Mouse (Mus musculus): ENCODE measurements around the gene Itpkb. TPM values are rescaled to one million over a fixed set of nuclear protein-coding genes. Genes with fewer than 3 reads are reported as not detected.
"Not testable (repeated sequence)": the region's sequence is repeated elsewhere in the genome, so short reads cannot be mapped to it uniquely, and the experiment has no call there.

Gene Itpkb
- polyA plus RNA-seq, 1 experiment from 2014 or later, result 5.0 TPM

DNA sequence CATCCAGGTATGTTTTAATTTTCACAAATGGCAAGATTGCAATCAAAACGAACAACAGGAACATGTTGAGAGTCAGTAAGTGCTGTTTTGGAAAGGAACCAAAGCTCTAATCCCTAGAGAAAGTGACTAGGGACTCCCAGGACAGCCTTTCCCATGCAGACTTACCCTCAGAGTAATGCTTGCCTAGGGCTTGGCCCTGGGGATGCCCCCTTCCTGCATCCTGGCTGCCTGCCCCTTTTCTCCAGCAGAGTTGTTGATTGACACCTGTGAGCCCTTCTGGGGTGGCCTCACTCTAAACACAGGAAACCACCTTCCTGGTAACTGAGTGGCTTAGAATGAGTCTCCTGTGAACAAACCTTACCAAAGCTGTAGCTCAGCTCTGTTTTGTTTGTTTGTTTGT, 58.2 kb downstream of the Itpkb start:
- peak overlapping the region; percentile 76 for H3K4me2 ChIP-seq
- H3K4me1 ChIP-seq, result peaks cover 65% of the 10 kb centered on the region
- 26% methylated on average over 1 of the region's 1 CpGs for WGBS
- H3K27me3 ChIP-seq (replicated peaks), result no peaks in the 10 kb centered on the region
- peak overlapping the region; percentile 38; the same call in 1 of the 2 replicates for H3K9ac ChIP-seq
- H3K36me3 ChIP-seq, result no peaks in the 10 kb centered on the region
- no peak for ATAC-seq (ENCODE audit: extremely low read depth, insufficient number of reproducible peaks, low FRiP score, low TSS enrichment)
- no peaks in the 10 kb centered on the region for H3K9me3 ChIP-seq
- peak overlapping the region; percentile 86 for H3K27ac ChIP-seq (replicated peaks)
- no peak overlapping the region for H3K4me3 ChIP-seq

DNA sequence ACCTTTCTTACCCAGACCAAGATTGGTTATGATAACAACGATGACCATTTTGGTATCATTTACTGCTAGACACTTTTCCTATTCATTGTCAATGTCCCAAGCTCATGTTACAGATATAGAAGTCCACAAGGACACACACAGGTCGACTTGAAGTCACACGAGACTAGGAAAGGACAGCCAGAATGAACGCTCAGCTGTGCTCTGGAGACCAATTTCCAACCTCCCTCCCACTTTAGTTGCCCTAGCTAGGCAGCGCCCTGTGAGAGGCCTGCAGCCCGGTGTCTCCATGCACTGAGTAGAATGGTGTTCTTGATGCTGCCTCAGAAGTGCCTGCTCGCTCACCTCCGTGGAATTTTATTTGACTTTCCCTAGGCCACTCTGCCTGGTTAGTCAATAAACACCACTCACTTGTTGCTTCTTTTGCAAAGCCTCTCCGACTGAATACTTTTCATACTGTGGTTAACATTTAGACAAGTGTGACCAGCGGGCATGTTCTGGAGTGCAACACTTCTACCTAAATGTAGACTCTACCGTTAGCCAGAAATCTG, 59.0 kb downstream of the Itpkb start:
- H3K4me3 ChIP-seq; ATAC-seq (ENCODE audit: extremely low read depth, insufficient number of reproducible peaks, low FRiP score, low TSS enrichment); H3K4me2 ChIP-seq; H3K9ac ChIP-seq; H3K36me3 ChIP-seq; H3K27me3 ChIP-seq (replicated peaks); H3K9me3 ChIP-seq: not testable (repeated sequence)
- WGBS, result 78% methylated on average over 11 of the region's 11 CpGs
- Histone ChIP-seq H3K4me1 (peaks cover 67% of the 10 kb centered on the region), H3K27ac (replicated peaks) (0 out of 2 replicates have a peak overlapping the region, but pooled peaks have one; percentile 9)

DNA sequence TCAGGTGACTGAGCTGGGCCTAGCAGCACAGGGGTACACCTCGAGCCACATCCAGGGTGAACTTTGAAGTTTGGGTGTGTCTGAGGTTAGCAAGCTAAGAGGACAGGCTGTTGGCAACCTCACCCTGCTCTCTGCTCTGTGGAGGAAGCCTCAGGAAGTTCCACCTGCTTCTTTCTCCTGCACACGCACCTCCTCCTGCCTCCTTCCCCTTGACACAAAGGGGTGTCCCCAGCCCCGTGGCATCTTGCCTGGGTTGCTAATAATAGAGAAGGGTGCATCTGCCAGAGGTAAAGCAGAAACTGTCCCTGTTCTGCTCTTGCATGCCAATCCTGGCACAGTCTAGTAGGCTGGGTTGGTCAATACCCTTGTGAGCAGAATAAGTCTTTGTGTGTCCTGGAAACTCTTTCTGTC, 60.0 kb downstream of the Itpkb start:
- WGBS, result 56% methylated on average over 3 of the region's 3 CpGs
- Histone ChIP-seq H3K4me2 (no peak overlapping the region), H3K36me3 (no peaks in the 10 kb centered on the region), H3K9ac (no peak overlapping the region), H3K4me3 (no peak overlapping the region), H3K4me1 (peaks cover 57% of the 10 kb centered on the region), H3K27ac (replicated peaks) (0 out of 2 replicates have a peak overlapping the region, but pooled peaks have one; percentile 32), H3K9me3 (no peaks in the 10 kb centered on the region), H3K27me3 (replicated peaks) (no peaks in the 10 kb centered on the region)
- ATAC-seq (ENCODE audit: extremely low read depth, insufficient number of reproducible peaks, low FRiP score, low TSS enrichment), result no peak

DNA sequence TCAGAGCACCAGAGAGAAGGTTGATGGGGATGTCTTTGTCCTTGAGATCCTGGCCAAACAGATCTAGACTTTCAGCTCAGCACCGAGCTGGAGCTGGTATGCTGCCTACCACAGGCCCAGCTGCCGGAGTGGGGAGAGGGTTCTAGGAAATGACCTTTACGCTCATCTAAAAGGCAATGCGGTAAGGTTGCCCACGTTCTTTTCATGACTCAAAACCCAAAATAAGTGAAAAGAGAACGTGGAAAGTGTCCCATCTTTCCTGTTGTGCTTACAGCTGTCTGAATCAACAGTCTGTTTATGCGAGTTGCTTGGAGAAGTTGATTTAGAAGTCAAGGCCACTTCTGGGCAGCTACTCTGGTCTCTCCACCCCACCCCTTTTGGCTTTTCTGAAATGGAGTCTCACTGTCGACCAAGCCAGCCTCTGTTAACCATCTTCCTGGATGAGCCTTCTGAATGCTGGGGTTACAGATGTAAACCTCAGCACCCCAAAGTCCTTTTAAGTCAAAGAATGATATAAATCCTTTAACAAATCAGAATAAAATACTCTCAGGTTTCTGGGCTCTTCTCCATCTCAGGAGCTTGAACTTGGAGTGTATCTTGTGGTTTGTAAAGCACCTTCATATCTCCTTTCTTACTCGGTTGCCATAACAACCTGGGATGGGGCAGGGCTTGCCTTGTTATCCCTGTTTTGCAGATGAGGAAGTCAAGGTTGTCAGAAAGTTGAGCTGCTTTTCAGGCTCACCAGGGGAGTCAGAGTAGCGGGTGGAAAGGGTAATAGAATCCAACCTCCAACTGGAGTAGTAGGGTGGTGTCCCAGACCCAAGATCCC, 60.7 kb downstream of the Itpkb start:
- 72% methylated on average over 10 of the region's 10 CpGs for WGBS
- peaks cover 52% of the 10 kb centered on the region for H3K4me1 ChIP-seq

DNA sequence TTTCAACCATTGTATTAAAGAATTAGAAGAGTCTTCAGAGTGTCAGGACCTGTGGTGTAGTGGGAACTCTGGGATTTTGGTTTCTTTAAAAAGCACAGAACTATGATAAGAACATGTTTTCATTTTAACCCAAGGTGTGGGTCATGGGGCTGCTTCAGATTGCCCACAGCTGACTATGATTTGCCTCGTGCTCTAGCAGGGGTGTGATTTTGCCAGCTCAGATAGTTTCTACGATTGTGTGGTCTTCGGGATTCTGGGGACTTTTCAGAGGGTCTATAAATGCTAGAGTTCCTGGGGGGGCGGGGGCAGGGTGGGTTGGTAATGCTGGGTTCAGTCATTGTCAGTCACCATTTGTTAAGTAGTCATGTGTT, 61.3 kb downstream of the Itpkb start:
- no peak for ATAC-seq (ENCODE audit: extremely low read depth, insufficient number of reproducible peaks, low FRiP score, low TSS enrichment)
- no peak overlapping the region for H3K9ac ChIP-seq
- H3K4me3 ChIP-seq, result no peak overlapping the region
- H3K36me3 ChIP-seq, result no peaks in the 10 kb centered on the region
- 77% methylated on average over 4 of the region's 4 CpGs for WGBS
- H3K4me2 ChIP-seq, result no peak overlapping the region
- no peaks in the 10 kb centered on the region for H3K27me3 ChIP-seq (replicated peaks)
- no peaks in the 10 kb centered on the region for H3K9me3 ChIP-seq
- H3K27ac ChIP-seq (replicated peaks), result no peak overlapping the region
- peaks cover 47% of the 10 kb centered on the region for H3K4me1 ChIP-seq

More for the DNA sequence above, 60.7 kb downstream of the Itpkb start:
- H3K27me3 ChIP-seq (replicated peaks), result no peaks in the 10 kb centered on the region
- no peak for ATAC-seq (ENCODE audit: extremely low read depth, insufficient number of reproducible peaks, low FRiP score, low TSS enrichment)
- H3K36me3 ChIP-seq, result no peaks in the 10 kb centered on the region
- H3K4me2 ChIP-seq, result no peak overlapping the region
- H3K9me3 ChIP-seq, result no peaks in the 10 kb centered on the region
- no peak overlapping the region for H3K9ac ChIP-seq
- 0 out of 2 replicates have a peak overlapping the region, but pooled peaks have one; percentile 32 for H3K27ac ChIP-seq (replicated peaks)
- H3K4me3 ChIP-seq, result no peak overlapping the region

DNA sequence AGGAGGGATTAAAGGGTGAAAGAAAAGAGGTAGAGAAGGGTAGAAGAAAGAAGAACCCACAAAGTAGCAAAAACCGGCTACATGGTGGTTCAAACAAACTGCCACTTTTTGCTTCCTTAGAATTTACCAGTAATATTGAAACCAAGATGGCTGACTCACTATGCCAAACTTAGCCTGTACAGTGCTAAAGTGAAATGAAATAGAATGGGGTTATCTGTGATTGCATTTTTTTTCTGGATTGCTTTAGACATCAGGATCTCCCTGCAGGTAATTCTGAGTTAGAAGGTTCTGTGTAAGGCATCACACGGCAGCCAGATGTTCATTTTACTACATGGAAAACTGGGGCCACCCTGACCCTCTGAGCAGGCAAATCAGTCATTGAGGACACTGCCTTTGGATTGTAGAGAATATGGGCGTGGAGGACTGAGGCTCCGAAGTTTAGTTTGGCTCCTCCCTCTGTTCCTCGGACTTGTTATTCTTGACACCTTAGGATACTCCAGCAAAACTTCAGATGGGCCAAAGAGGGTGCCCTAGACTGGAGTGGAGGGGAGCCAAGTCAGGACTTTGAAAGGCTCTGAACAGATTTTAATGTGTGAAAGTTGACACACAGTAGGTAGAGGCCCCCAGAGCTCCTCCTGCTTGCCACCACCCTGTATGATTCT, 62.0 kb downstream of the Itpkb start:
- peaks cover 42% of the 10 kb centered on the region for H3K4me1 ChIP-seq
- H3K4me3 ChIP-seq, result no peak overlapping the region
- 79% methylated on average over 5 of the region's 5 CpGs for WGBS
- no peak overlapping the region for H3K4me2 ChIP-seq
- no peak for ATAC-seq (ENCODE audit: extremely low read depth, insufficient number of reproducible peaks, low FRiP score, low TSS enrichment)
- H3K9ac ChIP-seq, result no peak overlapping the region
- no peaks in the 10 kb centered on the region for H3K27me3 ChIP-seq (replicated peaks)
- H3K36me3 ChIP-seq, result no peaks in the 10 kb centered on the region
- peak overlapping the region; percentile 48; the same call in 1 of the 2 replicates for H3K27ac ChIP-seq (replicated peaks)
- H3K9me3 ChIP-seq, result no peaks in the 10 kb centered on the region

DNA sequence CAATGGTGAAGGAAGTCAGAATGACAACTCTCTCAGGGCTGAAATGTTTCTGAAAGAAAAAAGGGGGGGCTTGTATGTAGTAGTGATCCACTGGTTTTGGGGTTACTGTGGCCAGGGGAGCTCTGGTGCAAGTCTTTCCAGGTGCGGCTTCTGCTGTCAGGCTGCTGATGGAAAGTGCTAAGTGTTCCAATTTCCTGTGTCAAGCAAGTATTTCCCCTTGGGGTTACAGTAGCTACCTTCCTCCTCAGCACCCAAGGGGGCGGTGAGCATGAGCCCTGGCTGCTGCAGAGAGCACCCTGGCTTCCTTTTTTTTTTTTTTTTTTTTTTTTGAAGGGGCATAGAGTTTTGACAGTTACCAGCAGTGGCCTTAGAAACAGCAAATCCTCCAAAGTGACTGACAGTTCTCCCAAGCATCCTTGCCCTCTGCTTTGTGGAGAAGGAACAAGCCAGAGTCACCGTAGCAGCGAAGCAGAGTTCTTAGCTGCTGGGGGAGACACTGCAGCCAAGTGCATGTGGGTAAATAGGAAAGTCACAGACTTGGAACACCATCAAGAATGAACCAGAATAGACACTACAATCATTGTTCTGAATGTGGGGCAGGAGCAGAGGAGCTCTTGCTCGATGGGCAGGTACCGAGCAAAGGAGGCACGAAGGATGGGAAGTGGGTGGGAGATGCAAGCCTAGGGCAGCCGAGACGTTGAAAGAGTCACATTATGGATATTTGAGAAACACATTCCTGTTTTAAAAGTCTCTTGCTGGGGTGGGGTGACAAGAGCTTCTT, 62.9 kb downstream of the Itpkb start:
- no peak for ATAC-seq (ENCODE audit: extremely low read depth, insufficient number of reproducible peaks, low FRiP score, low TSS enrichment)

DNA sequence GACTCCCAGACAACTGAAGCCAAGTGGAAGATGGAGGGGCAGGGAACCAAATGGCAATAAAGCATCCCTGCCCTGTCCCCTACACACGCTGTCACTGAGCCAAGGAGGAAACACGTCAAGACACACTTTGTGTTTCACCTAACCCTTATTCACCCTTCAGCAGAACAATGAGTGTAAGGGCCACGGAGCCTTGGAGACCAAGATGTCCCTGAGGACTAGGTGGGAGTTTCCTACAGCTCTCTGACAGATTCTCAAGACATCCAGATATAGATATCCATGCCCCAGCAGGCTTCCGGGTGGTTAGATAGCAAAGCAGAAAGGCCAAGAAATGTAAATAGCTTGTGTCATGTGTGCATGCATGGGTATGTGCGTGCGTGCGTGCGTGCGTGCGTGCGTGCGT, 63.6 kb downstream of the Itpkb start:
- no peaks in the 10 kb centered on the region for H3K36me3 ChIP-seq
- no peak for ATAC-seq (ENCODE audit: extremely low read depth, insufficient number of reproducible peaks, low FRiP score, low TSS enrichment)
- peaks cover 32% of the 10 kb centered on the region for H3K4me1 ChIP-seq
- no peak overlapping the region for H3K4me3 ChIP-seq
- no peaks in the 10 kb centered on the region for H3K27me3 ChIP-seq (replicated peaks)
- WGBS, result 79% methylated on average over 12 of the region's 12 CpGs
- no peak overlapping the region for H3K9ac ChIP-seq
- no peaks in the 10 kb centered on the region for H3K9me3 ChIP-seq
- no peak overlapping the region for H3K4me2 ChIP-seq
- peak overlapping the region; percentile 48 for H3K27ac ChIP-seq (replicated peaks)

More for the DNA sequence above, 62.9 kb downstream of the Itpkb start:
- Histone ChIP-seq H3K4me3 (no peak overlapping the region), H3K27ac (replicated peaks) (peak overlapping the region; percentile 48), H3K9me3 (no peaks in the 10 kb centered on the region), H3K27me3 (replicated peaks) (no peaks in the 10 kb centered on the region), H3K36me3 (no peaks in the 10 kb centered on the region), H3K4me2 (no peak overlapping the region), H3K4me1 (peaks cover 39% of the 10 kb centered on the region), H3K9ac (no peak overlapping the region; the same call in 1 of the 2 replicates)
- 59% methylated on average over 9 of the region's 9 CpGs for WGBS

DNA sequence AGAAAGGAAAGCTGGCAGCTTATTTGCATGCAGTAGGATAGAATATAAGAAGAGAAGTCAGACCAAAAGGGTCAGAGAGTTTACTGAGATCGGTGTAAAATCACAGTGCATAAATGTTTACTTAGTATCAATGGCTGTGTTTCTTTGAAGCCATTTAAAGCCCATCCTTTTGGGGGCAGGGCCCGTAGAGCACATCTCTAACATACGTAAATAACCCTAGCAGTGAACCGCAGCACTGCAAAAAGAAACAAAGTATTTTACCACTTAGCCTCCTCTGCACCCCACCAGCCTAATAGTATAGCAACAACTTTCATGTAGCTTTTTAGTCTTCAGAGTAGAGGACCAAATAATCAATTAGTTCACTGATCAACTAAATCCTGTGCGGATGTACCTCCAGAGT, 67.4 kb downstream of the Itpkb start:
- Histone ChIP-seq H3K27me3 (replicated peaks) (no peaks in the 10 kb centered on the region), H3K4me3 (no peak overlapping the region), H3K9ac (no peak overlapping the region), H3K27ac (replicated peaks) (no peak overlapping the region), H3K4me1 (peaks cover 48% of the 10 kb centered on the region), H3K4me2 (no peak overlapping the region), H3K36me3 (no peaks in the 10 kb centered on the region), H3K9me3 (no peaks in the 10 kb centered on the region)
- ATAC-seq (ENCODE audit: extremely low read depth, insufficient number of reproducible peaks, low FRiP score, low TSS enrichment), result no peak
- WGBS, result 71% methylated on average over 5 of the region's 5 CpGs

DNA sequence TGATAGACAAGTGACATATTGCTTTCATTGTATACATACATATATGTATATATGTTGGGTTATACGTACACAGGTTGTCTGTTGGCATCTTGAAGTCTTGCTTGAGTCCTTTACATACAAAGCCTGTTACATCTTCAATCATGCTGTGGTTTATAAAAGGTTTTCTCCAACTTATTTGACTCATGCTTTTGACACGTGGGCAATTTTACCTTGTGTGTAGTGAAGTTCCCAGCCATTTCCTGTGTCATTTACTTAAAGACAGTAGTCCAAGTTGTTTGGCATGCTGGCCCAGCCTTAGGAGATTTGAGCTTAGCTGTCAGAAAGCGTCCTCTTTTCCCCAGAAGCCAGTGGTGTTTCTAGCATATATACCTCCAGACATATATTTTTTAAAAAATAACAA, 68.2 kb downstream of the Itpkb start:
- H3K9me3 ChIP-seq, result no peaks in the 10 kb centered on the region
- H3K4me3 ChIP-seq, result no peak overlapping the region
- peaks cover 48% of the 10 kb centered on the region for H3K4me1 ChIP-seq
- H3K27me3 ChIP-seq (replicated peaks), result no peaks in the 10 kb centered on the region
- no peaks in the 10 kb centered on the region for H3K36me3 ChIP-seq
- ATAC-seq (ENCODE audit: extremely low read depth, insufficient number of reproducible peaks, low FRiP score, low TSS enrichment), result no peak
- H3K9ac ChIP-seq, result no peak overlapping the region
- H3K4me2 ChIP-seq, result no peak overlapping the region
- H3K27ac ChIP-seq (replicated peaks), result no peak overlapping the region
- WGBS, result 61% methylated on average over 3 of the region's 3 CpGs

Measured in heart, embryonic 13.5 days (tissue).